In the genomic region with DNA sequence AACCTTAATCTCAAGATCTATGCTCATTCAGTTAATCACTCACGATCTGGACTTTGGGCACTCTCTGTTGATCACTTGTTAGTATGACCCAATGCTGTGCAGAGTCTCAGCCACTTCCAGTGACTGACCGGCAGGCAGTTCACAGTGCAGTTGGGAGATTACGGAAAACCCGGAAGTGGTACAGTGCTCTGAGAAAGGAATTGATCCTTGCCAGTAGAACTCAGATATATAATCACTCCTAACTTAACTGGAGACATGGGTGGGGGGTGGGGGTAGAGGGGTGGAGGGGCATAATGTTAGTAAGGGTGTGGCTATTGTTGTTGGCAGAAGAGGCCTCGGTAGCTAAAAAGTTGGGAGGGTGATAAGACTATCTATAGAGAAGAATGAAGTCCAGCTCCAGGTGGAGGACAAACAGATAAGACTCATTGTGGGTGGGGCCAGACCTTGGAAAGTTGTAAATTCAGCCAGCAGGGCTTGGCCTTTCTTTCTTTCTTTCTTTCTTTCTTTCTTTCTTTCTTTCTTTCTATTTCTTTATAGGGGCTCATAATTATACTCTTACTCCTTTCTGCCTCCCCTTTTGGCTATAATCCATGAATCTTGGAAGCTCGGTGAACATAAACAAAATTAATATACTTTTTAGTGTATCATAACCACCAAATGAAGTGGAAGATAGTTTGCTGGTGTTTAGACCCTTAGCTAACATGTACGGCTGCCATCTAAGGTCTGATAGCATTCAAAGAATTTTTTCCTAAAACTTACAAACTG, we compare ENCODE assay signal across 12 mouse cellular contexts. TPM values are rescaled to one million over a fixed set of nuclear protein-coding genes. Genes with fewer than 3 reads are reported as not detected.
DNase-seq lines count a peak whose midpoint lies in the region; ATAC-seq and TF ChIP-seq lines count a peak whose summit lies in the region.
"Had no signal": no experiment of that assay in that cellular context is flagged by ENCODE, and none has a peak within 500 bp of the region (broad histone marks: within the 10 kb centered on the region; RNA-seq: fewer than 3 reads in every experiment).

No protein-coding gene starts in this region.

- no peak for TF ChIP-seq RAD21 in MEL (IDR thresholded peaks at IDR 0.05; ENCODE audit: low read depth, low read length)

- no peaks in the 10 kb centered on the region for H3K27me3 ChIP-seq in heart, embryonic 12.5 days (replicated peaks)
- H3K27me3 ChIP-seq in MEL (ENCODE audit: control insufficient read depth in 1 of 2, insufficient read depth in 2 of 2, low read length in 2 of 2): no peaks in the 10 kb centered on the region
- H3K27me3 ChIP-seq in intestine, embryonic 14.5 days (replicated peaks; ENCODE audit: control insufficient read depth, insufficient read depth, low read length): no peaks in the 10 kb centered on the region
- H3K27me3 ChIP-seq in liver, postnatal 0 days (ENCODE audit: insufficient read depth, low read length): no peaks in the 10 kb centered on the region
- H3K27me3 ChIP-seq: hindbrain, embryonic 12.5 days had no signal

- no peak overlapping the region for H3K4me2 ChIP-seq in heart, embryonic 12.5 days
- no peak overlapping the region for H3K4me2 ChIP-seq in intestine, embryonic 14.5 days (ENCODE audit: low read length)
- H3K4me2 ChIP-seq in liver, postnatal 0 days (ENCODE audit: low read depth, low read length): peak overlapping the region; percentile 51
- H3K4me2 ChIP-seq: hindbrain, embryonic 12.5 days had no signal

- no peak for TF ChIP-seq POLR2A in MEL (IDR thresholded peaks at IDR 0.05; ENCODE audit: control insufficient read depth in 1 of 2, insufficient read depth in 1 of 2, low read depth in 1 of 2, low read length in 2 of 2, poor library complexity in 1 of 2)

- no peaks in the 10 kb centered on the region for H3K36me3 ChIP-seq in heart, embryonic 12.5 days
- peaks cover 0 to 46% of the 10 kb centered on the region in 2 experiments; a peak in 2 of 4 replicates for H3K36me3 ChIP-seq in MEL (ENCODE audit: control insufficient read depth in 1 of 2, insufficient read depth in 2 of 2, low read length in 2 of 2)
- H3K36me3 ChIP-seq in intestine, embryonic 14.5 days (ENCODE audit: control insufficient read depth, insufficient read depth, low read length): no peaks in the 10 kb centered on the region
- H3K36me3 ChIP-seq in liver, postnatal 0 days (replicated peaks; ENCODE audit: insufficient read depth, low read length): no peaks in the 10 kb centered on the region
- H3K36me3 ChIP-seq: hindbrain, embryonic 12.5 days had no signal

- 0 out of 2 replicates have a peak, but pooled peaks cover 6% of the 10 kb centered on the region for H3K4me1 ChIP-seq in heart, embryonic 12.5 days (replicated peaks)
- peaks cover 34 to 36% of the 10 kb centered on the region in 2 experiments for H3K4me1 ChIP-seq in MEL (ENCODE audit: control insufficient read depth in 1 of 2, insufficient read depth in 2 of 2, low read length in 2 of 2)
- no peaks in the 10 kb centered on the region for H3K4me1 ChIP-seq in intestine, embryonic 14.5 days (replicated peaks; ENCODE audit: control insufficient read depth, insufficient read depth, low read length)
- H3K4me1 ChIP-seq in liver, postnatal 0 days (ENCODE audit: insufficient read depth): peaks cover 49% of the 10 kb centered on the region
- H3K4me1 ChIP-seq: hindbrain, embryonic 12.5 days had no signal

- no peak for TF ChIP-seq CTCF in MEL (IDR thresholded peaks at IDR 0.05 in 2 of 3, conservative IDR thresholded peaks at IDR 0.05 in 1 of 3; ENCODE audit: control insufficient read depth in 1 of 3, insufficient read depth in 1 of 3, low read depth in 2 of 3, low read length in 3 of 3, poor library complexity in 1 of 3, severe bottlenecking in 1 of 3)
- no peak for TF ChIP-seq CTCF in liver, postnatal 0 days (IDR thresholded peaks at IDR 0.05; ENCODE audit: low read depth)

- intact Hi-C loops in heart, postnatal 10 days (cut with DNase I): no loop called here

- H3K4me3 ChIP-seq in heart, embryonic 12.5 days: no peak overlapping the region
- H3K4me3 ChIP-seq in MEL (ENCODE audit: control insufficient read depth in 1 of 2, insufficient read depth in 1 of 2, low read depth in 2 of 2, low read length in 2 of 2): peak overlapping the region; percentile 49 to 73
- no peak overlapping the region for H3K4me3 ChIP-seq in intestine, embryonic 14.5 days (ENCODE audit: low read depth, low read length)
- no peak overlapping the region for H3K4me3 ChIP-seq in liver, postnatal 0 days (ENCODE audit: low read depth, low read length)
- H3K4me3 ChIP-seq: hindbrain, embryonic 12.5 days had no signal

- TF ChIP-seq EP300 in MEL (IDR thresholded peaks at IDR 0.05; ENCODE audit: low read depth in 1 of 2, low read length in 2 of 2): peak; percentile 82 to 92
- TF ChIP-seq EP300 in liver, postnatal 0 days (IDR thresholded peaks at IDR 0.05; ENCODE audit: low read depth): peak; percentile 87

- WGBS in heart, embryonic 12.5 days: 56% methylated on average over 7 of the region's 7 CpGs
- WGBS in intestine, embryonic 14.5 days: 57% methylated on average over 7 of the region's 7 CpGs
- 39% methylated on average over 7 of the region's 7 CpGs for WGBS in liver, postnatal 0 days (ENCODE audit: insufficient replicate concordance)

- no peaks in the 10 kb centered on the region for H3K79me2 ChIP-seq in MEL (ENCODE audit: control insufficient read depth, insufficient read depth, low read length, poor library complexity)

- no peak overlapping the region for H3K9ac ChIP-seq in heart, embryonic 12.5 days
- H3K9ac ChIP-seq in MEL (ENCODE audit: control insufficient read depth, low read depth, low read length, poor library complexity, severe bottlenecking): peak overlapping the region; percentile 58
- no peak overlapping the region for H3K9ac ChIP-seq in intestine, embryonic 14.5 days (ENCODE audit: low read length)
- H3K9ac ChIP-seq in liver, postnatal 0 days (replicated peaks): 0 out of 2 replicates have a peak overlapping the region, but pooled peaks have one; percentile 31
- H3K9ac ChIP-seq: hindbrain, embryonic 12.5 days had no signal

- no peaks in the 10 kb centered on the region for H3K9me3 ChIP-seq in heart, embryonic 12.5 days (replicated peaks)
- H3K9me3 ChIP-seq in MEL (replicated peaks; ENCODE audit: insufficient read depth, low read length): no peaks in the 10 kb centered on the region
- H3K9me3 ChIP-seq in intestine, embryonic 14.5 days (ENCODE audit: control insufficient read depth, low read length): no peaks in the 10 kb centered on the region
- no peaks in the 10 kb centered on the region for H3K9me3 ChIP-seq in liver, postnatal 0 days (ENCODE audit: low read length)
- H3K9me3 ChIP-seq: hindbrain, embryonic 12.5 days had no signal

- peak; percentile 78 for ATAC-seq in heart, embryonic 12.5 days (ENCODE audit: insufficient number of reproducible peaks, low FRiP score)
- ATAC-seq in intestine, embryonic 14.5 days (replicated peaks; ENCODE audit: low FRiP score, low TSS enrichment, low read depth): peak; percentile 69
- peak; percentile 89 for ATAC-seq in liver, postnatal 0 days

- DNase-seq in heart, postnatal 10 days: no peak
- DNase-seq in MEL (ENCODE audit: low read depth, low spot score): peak; percentile 75
- peak; percentile 54 for DNase-seq in intestine, embryonic 14.5 days (ENCODE audit: low spot score)
- DNase-seq in liver, postnatal 0 days: peak; percentile 42
- no peak for DNase-seq in thymus, postnatal 25 days
- DNase-seq in spleen, postnatal 4 days (ENCODE audit: low spot score in 2 of 2): no peak
- DNase-seq in retina, embryonic 14.5 days (ENCODE audit: low spot score): no peak
- DNase-seq: adrenal gland, postnatal 25 days; cerebellum, postnatal 25 days; lung, adult 18-20 months had no signal

- no peak overlapping the region for H3K27ac ChIP-seq in heart, embryonic 12.5 days (ENCODE audit: poor library complexity, severe bottlenecking)
- H3K27ac ChIP-seq in MEL (ENCODE audit: control insufficient read depth, low read depth, low read length): peak overlapping the region; percentile 93
- no peak overlapping the region for H3K27ac ChIP-seq in intestine, embryonic 14.5 days (ENCODE audit: low read depth)
- peak overlapping the region; percentile 89 for H3K27ac ChIP-seq in liver, postnatal 0 days (ENCODE audit: low read depth)
- H3K27ac ChIP-seq: hindbrain, embryonic 12.5 days had no signal

TF ChIP-seq in MEL, 35 proteins besides CTCF, POLR2A, EP300 and RAD21 (continues in another document):
- TF ChIP-seq GATA1 (IDR thresholded peaks at IDR 0.05; ENCODE audit: low read depth, low read length) (peak; percentile 92), HCFC1 (IDR thresholded peaks at IDR 0.05; ENCODE audit: low read depth, low read length) (no peak), KAT2A (conservative IDR thresholded peaks at IDR 0.05; ENCODE audit: low read depth, low read length) (no peak), RCOR1 (IDR thresholded peaks at IDR 0.05; ENCODE audit: low read depth, low read length) (peak; percentile 67), ZMIZ1 (IDR thresholded peaks at IDR 0.05; ENCODE audit: low read depth, low read length) (peak; percentile 63; the same call in 1 of the 2 replicates), POLR2AphosphoS5 (IDR thresholded peaks at IDR 0.05; ENCODE audit: borderline replicate concordance, low read depth, low read length) (no peak), MEF2A (IDR thresholded peaks at IDR 0.05; ENCODE audit: extremely low read depth, insufficient replicate concordance, low read depth, low read length, poor library complexity, severe bottlenecking) (no peak), JUND (IDR thresholded peaks at IDR 0.05; ENCODE audit: low read depth, low read length) (no peak), GABPA (IDR thresholded peaks at IDR 0.05; ENCODE audit: low read depth, low read length) (no peak), MAZ (IDR thresholded peaks at IDR 0.05; ENCODE audit: low read depth, low read length) (no peak; the same call in 1 of the 2 replicates), E2F4 (IDR thresholded peaks at IDR 0.05; ENCODE audit: borderline replicate concordance, low read depth, low read length) (no peak), BHLHE40 (IDR thresholded peaks at IDR 0.05; ENCODE audit: borderline replicate concordance, low read depth, low read length) (peak; percentile 52; the same call in 1 of the 2 replicates), ZKSCAN1 (IDR thresholded peaks at IDR 0.05; ENCODE audit: low read depth, low read length) (0 out of 2 replicates have a peak, but pooled peaks have one; percentile 16), MAX (IDR thresholded peaks at IDR 0.05; ENCODE audit: low read length) (no peak), SMC3 (IDR thresholded peaks at IDR 0.05; ENCODE audit: low read depth, low read length) (no peak)

RNA-seq across cellular contexts. Expression of a gene that starts 55.9 kb away (rescaled TPM):
- polyA plus RNA-seq in heart, embryonic 12.5 days (2016; fragmentation: Nextera tagmentation; extraction: Ambion mirVana): 12.3 and 12.5 TPM in 2 replicates
- total RNA-seq in heart, postnatal 10 days (2021): 10 to 100 TPM; 22.1 to 23.3 TPM
- total RNA-seq in MEL (2012; rRNA removed): 39.1 and 45.4 TPM in 2 replicates
- polyA plus RNA-seq in MEL (2012; ENCODE audit: insufficient read depth in 1 of 2, insufficient read length in 2 of 2, low read depth in 1 of 2, low replicate concordance in 2 of 2, missing spikeins in 1 of 2): 10 to 100 TPM in 1 of 2 experiments, not detected in 1; 30.8 TPM
- polyA plus RNA-seq in intestine, embryonic 14.5 days (2014; fragmentation: Nextera tagmentation; extraction: Ambion mirVana): 14.1 TPM in 2 replicates
- 8.3 and 8.4 TPM in 2 replicates for polyA plus RNA-seq in liver, postnatal 0 days (2015; fragmentation: Nextera tagmentation; extraction: Ambion mirVana)

Comparison
In these comparisons a context has a peak if more than half of its experiments do, and no peak if none do; other contexts are left out.
1. H3K27ac ChIP-seq: peak in MEL (single experiment) and liver, postnatal 0 days (single experiment); none in heart, embryonic 12.5 days (single experiment) and intestine, embryonic 14.5 days (single experiment).
2. H3K4me3 ChIP-seq: peak in MEL (2 of 2); none in heart, embryonic 12.5 days (single experiment), intestine, embryonic 14.5 days (single experiment) and liver, postnatal 0 days (single experiment).
3. H3K9ac ChIP-seq: peak in MEL (single experiment) and liver, postnatal 0 days (single experiment); none in heart, embryonic 12.5 days (single experiment) and intestine, embryonic 14.5 days (single experiment).
4. DNase-seq: peak in MEL (single experiment), intestine, embryonic 14.5 days (single experiment) and liver, postnatal 0 days (single experiment); none in heart, postnatal 10 days (0 of 2), thymus, postnatal 25 days (single experiment), spleen, postnatal 4 days (0 of 2) and retina, embryonic 14.5 days (single experiment).
5. Peak in every context shown above with its lines, with median percentiles within 50 percentile points of each other: ATAC-seq.